In the genomic region with DNA sequence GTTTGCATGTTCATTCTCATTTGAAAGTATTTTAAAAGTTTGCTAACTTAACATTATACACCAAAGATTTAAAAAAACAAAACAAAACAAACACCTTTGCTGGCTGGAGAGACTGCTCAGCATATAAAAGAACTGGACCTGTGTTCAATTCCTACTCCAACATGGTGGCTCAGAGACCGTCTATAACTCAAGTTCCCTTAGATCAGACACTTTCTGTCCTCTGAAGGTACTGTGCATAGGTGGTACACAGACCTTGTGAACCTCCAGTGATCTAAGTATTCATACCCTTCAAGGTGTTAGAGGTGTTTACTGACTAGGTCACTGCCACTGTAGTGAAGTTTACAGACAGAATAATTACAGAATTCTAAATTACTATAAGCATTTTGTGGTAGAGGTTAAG, we compare ENCODE assay signal across 42 mouse cellular contexts. TPM values are rescaled to one million over a fixed set of nuclear protein-coding genes. Genes with fewer than 3 reads are reported as not detected.
"Had no signal": no experiment of that assay in that cellular context is flagged by ENCODE, and none has a peak within 500 bp of the region (broad histone marks: within the 10 kb centered on the region; RNA-seq: fewer than 3 reads in every experiment).

No protein-coding gene starts in this region.

- H3K4me2 ChIP-seq: limb, embryonic 12.5 days; limb, embryonic 13.5 days; limb, embryonic 15.5 days; liver, embryonic 11.5 days; liver, embryonic 12.5 days; liver, embryonic 13.5 days; liver, embryonic 15.5 days; lung, embryonic 14.5 days; lung, embryonic 15.5 days; midbrain, embryonic 12.5 days; midbrain, embryonic 13.5 days; midbrain, embryonic 15.5 days had no signal

- H3K27ac ChIP-seq: left cerebral cortex, adult 2 months; limb, embryonic 10.5 days; limb, embryonic 12.5 days; limb, embryonic 13.5 days; limb, embryonic 15.5 days; liver, embryonic 12.5 days; liver, embryonic 13.5 days; liver, embryonic 14.5 days; liver, embryonic 15.5 days; lung, embryonic 15.5 days; macrophage; midbrain, embryonic 10.5 days; midbrain, embryonic 12.5 days; midbrain, embryonic 13.5 days; midbrain, embryonic 15.5 days had no signal

- ATAC-seq: liver, embryonic 12.5 days; liver, postnatal 0 days; lung, postnatal 0 days; midbrain, embryonic 13.5 days; midbrain, embryonic 15.5 days; midbrain, embryonic 16.5 days had no signal

- H3K27me3 ChIP-seq: limb, embryonic 12.5 days; limb, embryonic 13.5 days; limb, embryonic 15.5 days; liver, embryonic 12.5 days; liver, embryonic 13.5 days; liver, embryonic 15.5 days; lung, embryonic 15.5 days; megakaryocyte, embryonic 14.5 days; midbrain, embryonic 12.5 days; midbrain, embryonic 13.5 days; midbrain, embryonic 15.5 days had no signal

- DNase-seq: left cerebral cortex, postnatal 4 days; liver; liver, embryonic 13.5 days; liver, postnatal 0 days; lung, adult 18-20 months; lung, adult 2 months; lung, embryonic 14.5 days; lung, postnatal 10 days; lung, postnatal 14 days; lung, postnatal 36 days; lung, postnatal 4 days; midbrain, embryonic 14.5 days had no signal

- H3K9me3 ChIP-seq: limb, embryonic 10.5 days; limb, embryonic 12.5 days; limb, embryonic 13.5 days; limb, embryonic 15.5 days; liver, embryonic 12.5 days; liver, embryonic 13.5 days; liver, embryonic 15.5 days; lung, embryonic 15.5 days; megakaryocyte, embryonic 14.5 days; midbrain, embryonic 10.5 days; midbrain, embryonic 12.5 days; midbrain, embryonic 13.5 days; midbrain, embryonic 15.5 days had no signal

- H3K36me3 ChIP-seq: limb, embryonic 12.5 days; limb, embryonic 13.5 days; limb, embryonic 15.5 days; liver, embryonic 13.5 days; liver, embryonic 15.5 days; lung, embryonic 15.5 days; midbrain, embryonic 10.5 days; midbrain, embryonic 12.5 days; midbrain, embryonic 13.5 days; midbrain, embryonic 15.5 days had no signal

- H3K4me3 ChIP-seq: left cerebral cortex, adult 2 months; limb, embryonic 10.5 days; limb, embryonic 12.5 days; limb, embryonic 13.5 days; limb, embryonic 15.5 days; liver, embryonic 12.5 days; liver, embryonic 13.5 days; liver, embryonic 15.5 days; lung, embryonic 15.5 days; megakaryocyte, embryonic 14.5 days; midbrain, embryonic 10.5 days; midbrain, embryonic 12.5 days; midbrain, embryonic 13.5 days; midbrain, embryonic 15.5 days; myocyte had no signal

- H3K4me1 ChIP-seq: limb, embryonic 15.5 days had no signal

- H3K9ac ChIP-seq: limb, embryonic 12.5 days; limb, embryonic 13.5 days; limb, embryonic 15.5 days; liver, embryonic 12.5 days; liver, embryonic 13.5 days; liver, embryonic 14.5 days; liver, embryonic 15.5 days; liver, postnatal 0 days; lung, embryonic 14.5 days; lung, embryonic 15.5 days; midbrain, embryonic 12.5 days; midbrain, embryonic 13.5 days; midbrain, embryonic 15.5 days had no signal

RNA-seq across cellular contexts. Expression of gene Fam186a, which starts 12.4 kb away (rescaled TPM):
- total RNA-seq: left cerebral cortex, postnatal 10 days; left cerebral cortex, postnatal 14 days; liver, adult 2 months; megakaryocyte progenitor cell, adult 5-6 weeks; megakaryocyte, adult 5-6 weeks; megakaryocyte-erythroid progenitor cell, adult 5-6 weeks; monocyte, adult 5-6 weeks had no signal
- polyA plus RNA-seq: limb, embryonic 10.5 days; limb, embryonic 11.5 days; limb, embryonic 12.5 days; limb, embryonic 15.5 days; liver, adult 2 months; liver, embryonic 11.5 days; liver, embryonic 12.5 days; liver, embryonic 13.5 days; liver, embryonic 14.5 days; liver, embryonic 15.5 days; liver, embryonic 16.5 days; liver, postnatal 0 days; lung, embryonic 15.5 days; lung, embryonic 16.5 days; macrophage; midbrain, embryonic 10.5 days; midbrain, embryonic 13.5 days; midbrain, embryonic 14.5 days; midbrain, embryonic 15.5 days; midbrain, embryonic 16.5 days; neural tube, embryonic 11.5 days had no signal
